Mouse (Mus musculus) v-Abl transformed pro-B cells (cell line): ENCODE measurements around the gene Ccn1.

Experiments
- in situ Hi-C, 2 experiments: fragments of 400-800 bp; cut with MboI; formaldehyde crosslinking; loops; one replicate each; pipeline ENCODE4 v1.15.1; 2025; ENCODE audit not compliant: unreplicated experiment in 2 of 2

Gene Ccn1

GRCm38 (mm10) chr3:145649852-145650202 is at the start of gene Ccn1:
TSS of gene Ccn1 (minus strand) at chr3:145649981.
- in situ Hi-C loops, result no loop called here

GRCm38 (mm10) chr3:145693361-145693760 is 43.6 kb upstream of the Ccn1 start:
- in situ Hi-C loops, result no loop called here

GRCm38 (mm10) chr3:145692037-145692436 is 42.3 kb upstream of the Ccn1 start:
- in situ Hi-C loops, result no loop called here

- in situ Hi-C loops, result no loop called here
Measured at GRCm38 (mm10) chr3:145691415-145691814, 41.6 kb upstream of the Ccn1 start.

GRCm38 (mm10) chr3:145689271-145689670 is 39.5 kb upstream of the Ccn1 start:
- in situ Hi-C loops, result no loop called here

GRCm38 (mm10) chr3:145687836-145688235 is 38.1 kb upstream of the Ccn1 start:
- in situ Hi-C loops, result no loop called here

GRCm38 (mm10) chr3:145684604-145685441 is 35.0 kb upstream of the Ccn1 start:
- in situ Hi-C loops, result no loop called here

GRCm38 (mm10) chr3:145684201-145684600 is 34.4 kb upstream of the Ccn1 start:
- in situ Hi-C loops, result no loop called here

GRCm38 (mm10) chr3:145681348-145681935 is 31.7 kb upstream of the Ccn1 start:
- in situ Hi-C loops, result no loop called here

GRCm38 (mm10) chr3:145680686-145681085 is 30.9 kb upstream of the Ccn1 start:
- in situ Hi-C loops, result no loop called here

GRCm38 (mm10) chr3:145676212-145676611 is 26.4 kb upstream of the Ccn1 start:
- in situ Hi-C loops, result no loop called here

GRCm38 (mm10) chr3:145674815-145675214 is 25.0 kb upstream of the Ccn1 start:
- in situ Hi-C loops, result no loop called here

GRCm38 (mm10) chr3:145666383-145666782 is 16.6 kb upstream of the Ccn1 start:
- in situ Hi-C loops, result no loop called here

GRCm38 (mm10) chr3:145656993-145657713 is 7.4 kb upstream of the Ccn1 start:
- in situ Hi-C loops, result no loop called here

GRCm38 (mm10) chr3:145654944-145655343 is 5.2 kb upstream of the Ccn1 start:
- in situ Hi-C loops, result no loop called here

- in situ Hi-C loops, result no loop called here
Measured at GRCm38 (mm10) chr3:145654028-145654427, 4.2 kb upstream of the Ccn1 start.

GRCm38 (mm10) chr3:145653191-145653940 is 3.6 kb upstream of the Ccn1 start:
- in situ Hi-C loops, result no loop called here

- in situ Hi-C loops, result no loop called here
Measured at GRCm38 (mm10) chr3:145652322-145653131, 2.7 kb upstream of the Ccn1 start.

- in situ Hi-C loops, result no loop called here
Measured at GRCm38 (mm10) chr3:145651978-145652321, 2.2 kb upstream of the Ccn1 start.
